Mouse (Mus musculus) right cerebral cortex, adult 18-20 months (tissue): Measurements from ENCODE around the gene Fam114a1.

ENCODE experiments used
- DNase-seq: peaks from one replicate; pipeline ENCODE4 v3.0.0; 2022; ENCODE audit warnings: mixed read lengths

Gene Fam114a1

GRCm38 (mm10) chr5:65006011-65006491 lies 36.2 kb downstream of the Fam114a1 start:
- no peak for DNase-seq

DNA sequence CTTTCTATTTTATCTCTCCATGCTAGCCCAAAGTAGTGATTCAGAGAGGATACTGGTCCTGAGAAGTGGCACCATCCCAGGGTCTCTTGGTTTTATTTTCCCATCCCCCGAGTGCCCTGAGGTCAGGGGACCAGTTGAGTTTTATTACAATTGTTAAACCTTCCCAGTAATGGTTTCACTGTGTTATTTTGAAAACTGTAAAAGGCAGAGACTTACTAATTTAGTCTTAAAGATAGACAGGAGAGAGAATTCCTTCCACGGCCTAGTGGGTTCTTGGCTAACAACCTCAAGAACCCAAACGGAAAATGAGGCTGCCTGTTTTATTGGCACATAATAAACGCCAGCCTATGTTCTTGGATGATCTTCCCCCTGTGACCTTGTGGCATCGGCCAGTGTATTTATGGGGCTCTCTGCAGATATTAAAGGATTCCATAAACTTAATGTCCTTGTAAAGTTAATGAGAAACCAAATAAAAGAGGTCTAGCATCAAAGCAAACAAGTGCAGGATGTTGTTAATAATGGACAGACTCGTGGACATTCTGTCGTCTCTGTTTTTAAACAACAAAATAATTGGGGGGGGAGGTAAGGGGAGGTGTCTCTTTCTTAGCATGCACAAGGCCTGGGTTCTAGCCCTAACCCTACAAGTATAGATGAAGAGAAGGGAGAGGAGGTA lies 42.2 kb downstream of the Fam114a1 start:
- DNase-seq = no peak

DNA sequence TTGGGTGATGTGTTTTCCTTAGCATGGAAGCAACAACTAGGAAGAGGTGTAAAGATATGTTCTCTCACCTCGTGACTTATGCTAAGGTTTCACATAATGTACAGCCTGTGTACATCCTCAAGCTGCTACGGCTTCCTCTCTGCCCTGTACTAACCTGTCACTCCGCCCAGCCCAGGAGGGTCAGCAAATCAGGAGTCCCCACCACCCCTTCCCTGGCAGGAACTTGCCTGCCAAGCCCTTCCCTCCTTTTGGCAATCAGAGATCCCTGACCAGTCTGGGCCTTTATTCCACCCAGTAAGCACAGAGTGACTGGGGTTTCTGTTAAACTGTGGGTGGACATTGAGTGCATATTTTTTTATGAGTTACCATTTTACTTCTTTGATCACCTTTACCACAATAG lies 45.6 kb downstream of the Fam114a1 start:
- DNase-seq = no peak

GRCm38 (mm10) chr5:65019109-65019508 lies 49.2 kb downstream of the Fam114a1 start:
- no peak for DNase-seq

DNA sequence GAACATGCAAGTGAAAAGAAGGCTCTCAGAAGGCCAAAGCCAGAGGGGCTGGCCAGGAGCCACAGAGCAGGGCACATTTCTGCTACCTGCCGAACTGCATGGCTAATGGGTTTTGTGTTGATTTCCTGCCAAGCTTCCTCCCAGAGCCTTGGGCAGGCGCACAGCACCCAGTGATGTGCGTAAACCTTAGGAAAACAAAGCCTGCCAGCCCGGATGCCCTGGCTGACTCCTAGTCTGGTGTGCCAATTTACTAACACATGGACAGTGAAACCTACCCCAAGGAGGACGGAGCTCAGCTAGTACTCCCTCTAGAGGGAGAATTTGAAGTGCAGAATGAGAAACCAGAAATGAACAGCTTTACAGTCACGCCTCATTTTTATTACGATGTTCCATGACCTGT lies 50.0 kb downstream of the Fam114a1 start:
- no peak for DNase-seq

DNA sequence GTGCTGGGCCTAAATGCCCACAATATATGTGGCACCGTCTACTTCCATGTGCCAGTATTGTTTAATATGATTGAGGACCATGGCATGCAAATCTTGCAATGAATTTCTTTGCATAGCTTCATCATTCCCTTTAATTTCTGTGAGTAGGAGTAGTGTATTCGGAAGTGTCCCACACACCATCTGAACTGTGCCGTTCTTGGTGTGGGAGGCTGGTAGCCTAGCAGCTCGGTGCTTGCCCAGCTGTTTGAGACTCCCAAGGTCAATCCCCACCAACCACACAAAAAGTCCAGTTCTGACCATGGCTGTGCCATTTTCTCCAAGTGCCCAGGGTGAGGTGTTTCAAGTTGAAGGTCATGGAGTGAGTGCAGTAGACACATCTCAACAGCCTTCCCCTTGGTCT lies 52.1 kb downstream of the Fam114a1 start:
- DNase-seq = peak; percentile 61

- DNase-seq = no peak
Measured at GRCm38 (mm10) chr5:65024641-65025040, 54.8 kb downstream of the Fam114a1 start.

DNA sequence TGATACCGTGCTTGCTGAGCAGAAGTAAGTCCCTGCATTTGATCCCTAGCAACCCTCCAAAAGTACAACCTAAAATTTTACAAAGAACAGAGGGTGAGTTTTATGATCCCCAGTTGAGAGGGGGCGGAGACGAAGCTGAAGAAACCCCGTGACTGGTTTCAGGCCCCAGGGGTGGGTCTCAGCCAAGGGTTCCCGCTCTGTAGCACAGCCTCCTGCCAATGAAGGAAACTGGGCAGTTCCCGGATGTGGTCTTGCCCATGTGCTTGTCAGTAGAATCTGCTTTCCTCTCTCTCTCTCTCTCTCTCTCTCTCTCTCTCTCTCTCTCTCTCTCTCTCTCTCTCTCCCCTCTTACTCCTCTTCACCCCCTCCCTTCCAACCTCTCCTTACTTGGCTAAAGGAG lies 56.0 kb downstream of the Fam114a1 start:
- no peak for DNase-seq

- DNase-seq = no peak
Measured at GRCm38 (mm10) chr5:65026776-65027175, 56.9 kb downstream of the Fam114a1 start.

DNA sequence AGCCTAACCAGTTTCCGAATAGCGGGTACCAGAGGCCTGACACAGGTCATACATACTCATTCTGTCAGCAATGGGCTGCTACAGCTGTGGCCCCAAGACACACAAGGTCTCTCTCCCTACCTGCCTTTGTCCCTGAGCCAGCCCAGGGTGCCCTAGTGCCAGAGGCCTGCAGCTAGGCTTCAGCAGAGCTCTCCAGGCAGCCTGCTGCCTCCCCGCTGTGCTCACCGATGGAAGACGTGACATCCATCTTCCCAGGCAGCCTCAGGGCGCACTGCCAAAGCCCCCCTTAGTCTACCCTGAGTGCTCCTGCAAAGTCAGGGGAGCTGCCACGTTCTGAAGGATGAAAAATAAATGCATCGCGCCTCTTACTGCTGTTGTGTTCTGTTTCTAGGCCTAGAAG lies 58.1 kb downstream of the Fam114a1 start:
- DNase-seq = no peak

DNA sequence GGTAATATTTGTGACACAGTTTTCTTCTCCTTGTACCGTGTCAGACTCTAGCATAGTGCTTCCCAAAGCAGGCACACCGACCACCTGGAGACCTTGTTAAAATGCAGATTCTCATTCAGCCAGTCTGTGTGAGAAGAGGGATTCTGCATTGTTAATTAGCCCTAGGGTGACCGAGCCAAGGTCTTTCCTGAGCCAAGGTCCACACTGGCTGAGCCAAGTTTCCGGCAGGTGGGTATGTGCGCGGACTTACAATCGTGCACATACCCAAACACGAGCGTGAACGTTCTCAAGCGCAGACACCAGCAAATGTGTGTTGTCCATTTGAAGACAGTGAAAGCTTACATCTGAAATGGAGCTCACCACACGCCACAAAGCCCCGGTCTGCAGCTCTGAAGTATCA lies 66.7 kb downstream of the Fam114a1 start:
- no peak for DNase-seq

GRCm38 (mm10) chr5:65038305-65038704 lies 68.4 kb downstream of the Fam114a1 start:
- DNase-seq = no peak

DNA sequence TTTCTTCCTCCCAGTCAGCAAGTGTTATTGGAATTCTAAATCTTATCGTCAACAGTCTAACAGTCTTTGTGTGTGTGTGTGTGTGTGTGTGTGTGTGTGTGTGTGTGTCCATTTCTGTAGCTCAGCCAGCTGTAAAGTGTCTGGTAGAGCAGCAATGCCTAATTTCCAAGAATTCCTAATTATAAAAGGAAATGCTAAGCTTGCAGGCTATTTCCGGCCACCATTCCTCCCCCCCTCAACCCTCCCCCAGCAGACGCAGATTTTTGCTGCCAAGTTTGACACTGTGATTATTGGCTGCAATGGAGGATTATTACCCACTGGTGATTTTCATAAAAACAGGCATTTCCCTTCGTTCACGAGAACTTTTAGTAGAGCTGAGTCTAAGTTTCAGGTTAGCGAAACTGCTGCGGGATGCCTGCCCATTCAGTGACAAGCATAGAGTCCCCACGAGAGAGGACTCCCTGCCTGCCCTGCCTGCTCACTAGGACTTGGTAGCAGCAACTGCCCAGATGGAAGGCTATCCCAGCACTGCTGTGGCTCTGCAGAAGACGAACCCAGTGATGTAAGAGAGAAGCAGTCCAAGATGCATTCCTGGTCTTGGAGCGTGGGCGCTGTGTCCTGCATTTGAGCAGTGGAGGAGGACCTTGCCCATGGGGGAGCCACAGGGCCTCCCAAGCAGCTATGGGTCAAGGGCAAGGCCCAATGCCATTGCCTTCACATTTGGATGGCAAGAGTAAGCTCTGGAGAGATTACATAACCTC lies 69.1 kb downstream of the Fam114a1 start:
- DNase-seq = no peak

- DNase-seq = no peak
Measured at GRCm38 (mm10) chr5:65040463-65040862, 70.6 kb downstream of the Fam114a1 start.

DNA sequence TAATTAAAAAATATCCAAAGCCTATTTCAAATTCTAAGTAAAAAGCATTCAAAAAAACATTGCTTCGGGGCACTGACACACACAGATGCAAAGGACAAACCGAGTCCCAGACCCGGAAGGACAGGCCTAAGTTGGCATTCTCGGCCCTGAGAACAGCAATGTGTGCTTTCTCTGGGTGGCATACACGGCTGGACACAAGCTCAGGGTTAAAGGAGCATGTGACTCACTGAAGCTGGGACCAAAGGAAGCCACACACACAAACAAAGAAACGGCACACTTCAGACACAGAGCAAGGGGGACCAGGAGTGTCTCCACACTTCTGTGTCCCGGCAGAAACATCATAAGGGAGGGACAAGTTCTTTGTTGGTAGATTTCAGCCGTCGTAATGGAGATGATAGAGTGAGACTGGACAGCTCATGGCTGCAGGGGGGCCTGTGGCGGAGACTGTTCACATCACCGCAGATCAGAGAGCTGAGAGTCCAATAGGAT lies 73.6 kb downstream of the Fam114a1 start:
- DNase-seq = no peak

- DNase-seq = no peak
Measured at GRCm38 (mm10) chr5:65045642-65046370, 75.9 kb downstream of the Fam114a1 start.

- no peak for DNase-seq
Measured at GRCm38 (mm10) chr5:65046442-65047284, 76.8 kb downstream of the Fam114a1 start.

- no peak for DNase-seq
Measured at GRCm38 (mm10) chr5:65047285-65047855, 77.5 kb downstream of the Fam114a1 start.

GRCm38 (mm10) chr5:65049880-65050279 lies 80.0 kb downstream of the Fam114a1 start:
- DNase-seq = no peak

DNA sequence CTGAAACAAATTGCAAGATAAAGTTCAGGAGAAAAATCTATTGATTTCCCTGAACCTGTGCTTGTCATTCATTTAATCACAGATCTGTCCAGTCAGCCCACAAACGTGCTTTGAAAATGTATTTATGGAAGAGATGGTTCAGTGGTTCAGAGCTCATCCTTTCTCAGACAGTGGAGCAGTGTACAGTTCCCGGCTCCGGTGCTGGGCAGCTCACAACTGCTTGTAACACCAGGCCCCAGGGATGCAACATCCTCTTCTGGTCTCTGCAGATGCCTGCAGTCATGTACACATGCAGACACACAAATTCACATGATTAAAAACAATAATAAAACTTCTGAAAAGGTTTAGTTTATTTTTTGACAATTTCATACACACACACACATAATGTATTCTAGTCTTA lies 81.6 kb downstream of the Fam114a1 start:
- no peak for DNase-seq

- DNase-seq = no peak
Measured at GRCm38 (mm10) chr5:65057596-65057995, 87.7 kb downstream of the Fam114a1 start.

DNA sequence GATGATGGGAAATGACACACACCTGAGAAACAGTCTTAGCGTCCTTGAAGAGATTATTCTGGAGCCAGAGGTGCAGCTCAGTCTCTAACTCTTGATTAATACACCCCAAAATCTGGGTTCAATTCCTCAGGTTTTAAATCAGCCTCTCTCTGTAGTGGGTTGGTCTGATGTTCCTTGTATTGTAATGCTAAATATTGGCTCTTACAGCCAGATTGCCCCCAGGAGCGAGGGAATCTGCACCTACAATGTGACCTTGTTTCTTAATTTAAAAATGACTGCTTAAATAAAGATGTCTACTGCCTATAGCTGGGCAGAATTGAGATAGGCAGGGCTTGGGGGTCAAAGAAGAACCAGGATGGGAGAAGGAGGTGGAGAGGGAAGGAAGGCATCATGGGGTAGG lies 89.9 kb downstream of the Fam114a1 start:
- DNase-seq = no peak
